In genomic region chr3:52051801-52052200, GRCm38 (mm10) we compare ENCODE assay signal across 32 mouse cellular contexts. TPM values are rescaled to one million over a fixed set of nuclear protein-coding genes. Genes with fewer than 3 reads are reported as not detected.
DNase-seq lines count a peak whose midpoint lies in the region; ATAC-seq lines count a peak whose summit lies in the region.
"Had no signal": no experiment of that assay in that cellular context is flagged by ENCODE, and none has a peak within 500 bp of the region (broad histone marks: within the 10 kb centered on the region; RNA-seq: fewer than 3 reads in every experiment).

No protein-coding gene starts in this region.

- H3K36me3 ChIP-seq in heart, embryonic 13.5 days: peaks cover 8% of the 10 kb centered on the region; the same call in 1 of the 2 replicates
- peaks cover 13% of the 10 kb centered on the region for H3K36me3 ChIP-seq in hindbrain, embryonic 10.5 days
- no peaks in the 10 kb centered on the region for H3K36me3 ChIP-seq in hindbrain, embryonic 11.5 days (ENCODE audit: control insufficient read depth, insufficient read depth, low read length)
- H3K36me3 ChIP-seq in embryonic facial prominence, embryonic 10.5 days (replicated peaks): peaks cover 11% of the 10 kb centered on the region; the same call in 1 of the 2 replicates
- H3K36me3 ChIP-seq: embryonic facial prominence, embryonic 12.5 days; limb, embryonic 15.5 days; neural tube, embryonic 15.5 days had no signal

- no peaks in the 10 kb centered on the region for H3K27me3 ChIP-seq in heart, embryonic 13.5 days (replicated peaks)
- H3K27me3 ChIP-seq in hindbrain, embryonic 10.5 days (ENCODE audit: insufficient read depth, poor library complexity, severe bottlenecking): no peaks in the 10 kb centered on the region
- H3K27me3 ChIP-seq in hindbrain, embryonic 11.5 days (ENCODE audit: control insufficient read depth, insufficient read depth, low read length): no peaks in the 10 kb centered on the region
- H3K27me3 ChIP-seq in embryonic facial prominence, embryonic 10.5 days (replicated peaks; ENCODE audit: low read depth, poor library complexity, severe bottlenecking): no peaks in the 10 kb centered on the region
- H3K27me3 ChIP-seq: embryonic facial prominence, embryonic 12.5 days; hindbrain, embryonic 13.5 days; limb, embryonic 15.5 days; liver, embryonic 13.5 days; neural tube, embryonic 15.5 days had no signal

- DNase-seq in heart, postnatal 36 days: no peak
- DNase-seq in hindbrain, embryonic 10.5 days (ENCODE audit: low spot score): no peak
- DNase-seq in hindbrain, embryonic 11.5 days (ENCODE audit: low spot score): no peak
- DNase-seq in embryonic facial prominence, embryonic 10.5 days (ENCODE audit: low spot score): no peak
- no peak for DNase-seq in cerebellum, postnatal 4 days (ENCODE audit: low spot score in 2 of 2)
- DNase-seq in urinary bladder, adult 18-20 months (ENCODE audit: low spot score in 2 of 2): no peak
- DNase-seq: adrenal gland, postnatal 10 days; B cell, adult 2 months; cerebellum, adult 8-10 months; cerebellum, postnatal 25 days; gastrocnemius, adult 2 months; gastrocnemius, postnatal 36 days; heart, adult 2 months; kidney, adult 8-10 months; kidney, postnatal 4 days; liver, embryonic 13.5 days; lung, adult 18-20 months; midbrain, embryonic 14.5 days; right cerebral cortex, adult 18-20 months; spleen, adult 18-20 months; thymus, postnatal 25 days had no signal

- no peak overlapping the region for H3K4me3 ChIP-seq in heart, embryonic 13.5 days
- no peak overlapping the region for H3K4me3 ChIP-seq in hindbrain, embryonic 10.5 days
- H3K4me3 ChIP-seq in hindbrain, embryonic 11.5 days (ENCODE audit: low read depth, low read length): no peak overlapping the region
- no peak overlapping the region for H3K4me3 ChIP-seq in embryonic facial prominence, embryonic 10.5 days
- H3K4me3 ChIP-seq: embryonic facial prominence, embryonic 12.5 days; erythroblast, embryonic 14.5 days; gastrocnemius, adult 2 months; heart, adult 2 months; hindbrain, embryonic 13.5 days; limb, embryonic 10.5 days; limb, embryonic 15.5 days; liver, embryonic 13.5 days; neural tube, embryonic 15.5 days had no signal

- H3K4me1 ChIP-seq in heart, embryonic 13.5 days: peaks cover 24% of the 10 kb centered on the region
- peaks cover 33% of the 10 kb centered on the region for H3K4me1 ChIP-seq in hindbrain, embryonic 10.5 days (replicated peaks)
- no peaks in the 10 kb centered on the region for H3K4me1 ChIP-seq in hindbrain, embryonic 11.5 days (replicated peaks; ENCODE audit: control insufficient read depth, insufficient read depth, low read length)
- H3K4me1 ChIP-seq in embryonic facial prominence, embryonic 10.5 days: peaks cover 39% of the 10 kb centered on the region

- no peak overlapping the region for H3K4me2 ChIP-seq in heart, embryonic 13.5 days
- H3K4me2 ChIP-seq in hindbrain, embryonic 11.5 days (replicated peaks; ENCODE audit: low read depth, low read length): no peak overlapping the region
- H3K4me2 ChIP-seq: embryonic facial prominence, embryonic 12.5 days; hindbrain, embryonic 13.5 days; limb, embryonic 15.5 days; liver, embryonic 13.5 days; neural tube, embryonic 15.5 days had no signal

- 56% methylated on average over 2 of the region's 2 CpGs for WGBS in heart, embryonic 13.5 days
- WGBS in hindbrain, embryonic 10.5 days: 74% methylated on average over 2 of the region's 2 CpGs
- 69% methylated on average over 2 of the region's 2 CpGs for WGBS in hindbrain, embryonic 11.5 days
- WGBS in embryonic facial prominence, embryonic 10.5 days: 47% methylated on average over 2 of the region's 2 CpGs

- intact Hi-C loops in heart, postnatal 36 days (cut with DNase I): no loop called here

- H3K9ac ChIP-seq in heart, embryonic 13.5 days: no peak overlapping the region
- no peak overlapping the region for H3K9ac ChIP-seq in hindbrain, embryonic 11.5 days (ENCODE audit: low read depth, low read length)
- H3K9ac ChIP-seq: embryonic facial prominence, embryonic 12.5 days; hindbrain, embryonic 13.5 days; limb, embryonic 15.5 days; liver, embryonic 13.5 days; neural tube, embryonic 15.5 days had no signal

- ATAC-seq in heart, embryonic 13.5 days (ENCODE audit: extremely low read depth, insufficient number of reproducible peaks, low FRiP score, low TSS enrichment): no peak
- no peak for ATAC-seq in hindbrain, embryonic 11.5 days (ENCODE audit: low FRiP score)
- ATAC-seq: forebrain, embryonic 16.5 days; intestine, embryonic 16.5 days; lung, postnatal 0 days had no signal

- H3K9me3 ChIP-seq in heart, embryonic 13.5 days: no peaks in the 10 kb centered on the region
- H3K9me3 ChIP-seq in hindbrain, embryonic 10.5 days: peaks cover 8% of the 10 kb centered on the region; the same call in 1 of the 2 replicates
- H3K9me3 ChIP-seq in hindbrain, embryonic 11.5 days (ENCODE audit: control insufficient read depth, low read length): no peaks in the 10 kb centered on the region
- peaks cover 5% of the 10 kb centered on the region; the same call in 1 of the 2 replicates for H3K9me3 ChIP-seq in embryonic facial prominence, embryonic 10.5 days
- H3K9me3 ChIP-seq: embryonic facial prominence, embryonic 12.5 days; limb, embryonic 10.5 days; limb, embryonic 15.5 days; liver, embryonic 13.5 days; neural tube, embryonic 15.5 days had no signal

- H3K27ac ChIP-seq in heart, embryonic 13.5 days (replicated peaks): peak overlapping the region; percentile 53
- H3K27ac ChIP-seq in hindbrain, embryonic 10.5 days: peak overlapping the region; percentile 31; the same call in 1 of the 2 replicates
- H3K27ac ChIP-seq in hindbrain, embryonic 11.5 days (ENCODE audit: low read depth, low read length): no peak overlapping the region
- peak overlapping the region; percentile 35; the same call in 1 of the 2 replicates for H3K27ac ChIP-seq in embryonic facial prominence, embryonic 10.5 days (replicated peaks)
- H3K27ac ChIP-seq: embryonic facial prominence, embryonic 12.5 days; gastrocnemius, adult 2 months; heart, adult 2 months; hindbrain, embryonic 13.5 days; kidney, postnatal 0 days; limb, embryonic 10.5 days; limb, embryonic 15.5 days; liver, embryonic 13.5 days; neural tube, embryonic 15.5 days had no signal

RNA-seq across cellular contexts. Expression of gene Maml3, which starts 53.1 kb away (rescaled TPM):
- polyA plus RNA-seq in heart, embryonic 13.5 days (2015; fragmentation: Nextera tagmentation; extraction: Ambion mirVana): 2.1 and 2.4 TPM in 2 replicates
- 1 to 10 TPM; 1.8 to 5.0 TPM for total RNA-seq in heart, postnatal 36 days (2021)
- polyA plus RNA-seq in hindbrain, embryonic 10.5 days (2016; fragmentation: Nextera tagmentation; extraction: Ambion mirVana): 5.6 and 5.9 TPM in 2 replicates
- 6.5 and 7.5 TPM in 2 replicates for polyA plus RNA-seq in hindbrain, embryonic 11.5 days (2014; fragmentation: Nextera tagmentation; extraction: Ambion mirVana)
- polyA plus RNA-seq in embryonic facial prominence, embryonic 10.5 days (2016; fragmentation: Nextera tagmentation; extraction: Ambion mirVana): 5.5 and 6.0 TPM in 2 replicates
